Mouse (Mus musculus) A20 (cell line): ENCODE results near the gene Dgki.

Source experiments
- DNase-seq: peaks from one replicate; pipeline ENCODE4 v3.0.0-alpha.2; 2011; ENCODE audit warnings: low read depth, low spot score

The Dgki gene

GRCm38 (mm10) chr6:36858258-36859041, 441.5 kb downstream of the Dgki start:
- no peak for DNase-seq

- DNase-seq: no peak
Measured at GRCm38 (mm10) chr6:36857627-36858257, 442.2 kb downstream of the Dgki start.

DNA sequence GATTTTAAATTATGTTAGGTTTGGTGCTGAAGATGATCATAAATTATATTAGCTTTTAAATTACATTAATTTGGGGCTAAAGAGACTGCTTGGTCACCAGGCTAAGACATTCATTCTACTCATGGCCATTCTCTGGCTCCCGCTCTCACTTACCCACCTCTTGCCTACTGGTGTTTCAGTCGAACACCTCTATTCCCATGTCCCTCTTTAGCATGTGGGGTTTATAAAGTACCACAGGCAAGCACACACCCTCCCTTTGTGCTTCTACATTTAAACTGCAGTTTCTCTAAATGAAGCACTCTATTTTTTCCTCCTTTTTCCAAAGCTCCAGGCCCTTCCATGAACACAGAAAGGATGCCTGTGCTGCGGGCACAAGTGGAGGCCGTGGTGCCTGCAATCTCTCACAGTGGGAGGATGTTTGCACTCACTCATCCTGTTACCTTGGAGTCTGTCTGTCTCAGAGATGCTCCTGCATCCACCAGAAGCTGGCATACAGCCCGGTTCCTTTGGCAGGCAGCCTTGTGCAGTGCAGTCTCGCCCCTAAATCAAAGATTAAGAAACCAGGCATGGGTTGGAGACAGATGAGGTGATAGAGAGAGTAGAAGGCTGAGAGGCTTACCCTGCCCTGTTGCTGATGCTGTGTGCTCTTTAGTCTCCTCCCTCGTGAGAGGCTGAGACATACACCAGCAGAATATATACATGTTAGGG, 449.4 kb downstream of the Dgki start:
- no peak for DNase-seq

DNA sequence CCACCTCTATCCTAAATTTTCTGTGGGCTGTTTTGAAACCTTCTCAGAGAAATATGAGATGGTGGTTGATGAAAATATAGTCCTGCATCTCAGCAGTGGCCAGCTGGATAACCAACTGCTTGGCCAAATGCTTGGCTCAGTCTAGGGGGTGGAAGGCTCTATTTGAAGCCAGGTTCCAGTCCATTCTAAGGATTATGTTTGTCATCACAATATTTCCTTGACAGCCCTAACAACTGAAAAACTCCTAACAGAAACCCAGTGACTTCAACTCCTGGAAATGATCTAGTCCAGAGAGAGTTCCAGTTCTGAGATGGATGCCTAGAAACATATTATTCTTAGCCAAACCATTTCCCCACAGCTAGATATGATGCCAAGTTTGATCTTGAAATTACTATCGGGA, 454.7 kb downstream of the Dgki start:
- DNase-seq: no peak

DNA sequence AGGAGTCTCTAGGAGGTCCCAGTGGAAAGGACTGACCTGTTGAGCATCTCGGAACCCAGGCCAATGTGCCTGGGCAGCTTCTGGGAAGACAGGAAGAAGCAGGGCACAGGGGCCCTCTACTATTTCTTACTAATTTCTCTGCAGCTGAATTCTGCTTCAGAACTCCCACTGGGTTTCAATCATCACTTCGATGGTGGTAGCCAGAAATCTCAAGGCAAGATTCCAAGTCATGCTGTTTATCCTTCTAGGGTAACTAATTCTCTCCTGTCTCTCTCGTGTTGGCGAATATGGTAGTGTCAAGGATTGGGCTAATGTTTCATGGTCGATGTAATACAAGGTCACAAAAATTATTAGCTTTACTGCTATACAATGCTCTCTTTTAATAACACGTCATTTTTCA, 455.7 kb downstream of the Dgki start:
- DNase-seq: no peak

DNA sequence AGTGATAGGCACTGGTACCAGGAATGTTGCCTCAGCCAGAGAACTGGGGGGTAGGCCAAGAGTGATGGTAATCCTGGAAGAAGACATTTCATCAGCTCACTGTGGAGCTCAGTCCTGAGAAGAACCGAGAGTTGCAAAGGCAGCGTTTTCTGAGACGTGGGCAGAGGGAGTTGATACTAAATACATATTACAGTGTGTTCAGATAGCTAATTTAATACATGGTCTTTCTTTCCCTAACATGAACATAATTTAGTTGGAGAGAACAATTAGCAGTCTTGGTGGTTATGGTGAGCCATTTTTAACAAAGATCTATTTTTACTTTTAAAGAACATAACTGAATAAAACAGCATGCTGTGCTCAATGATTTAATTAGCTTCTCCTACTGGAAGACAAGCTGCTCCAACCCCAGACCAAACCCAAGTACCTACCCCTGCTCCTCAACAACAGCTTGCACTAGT, 456.9 kb downstream of the Dgki start:
- DNase-seq: no peak

DNA sequence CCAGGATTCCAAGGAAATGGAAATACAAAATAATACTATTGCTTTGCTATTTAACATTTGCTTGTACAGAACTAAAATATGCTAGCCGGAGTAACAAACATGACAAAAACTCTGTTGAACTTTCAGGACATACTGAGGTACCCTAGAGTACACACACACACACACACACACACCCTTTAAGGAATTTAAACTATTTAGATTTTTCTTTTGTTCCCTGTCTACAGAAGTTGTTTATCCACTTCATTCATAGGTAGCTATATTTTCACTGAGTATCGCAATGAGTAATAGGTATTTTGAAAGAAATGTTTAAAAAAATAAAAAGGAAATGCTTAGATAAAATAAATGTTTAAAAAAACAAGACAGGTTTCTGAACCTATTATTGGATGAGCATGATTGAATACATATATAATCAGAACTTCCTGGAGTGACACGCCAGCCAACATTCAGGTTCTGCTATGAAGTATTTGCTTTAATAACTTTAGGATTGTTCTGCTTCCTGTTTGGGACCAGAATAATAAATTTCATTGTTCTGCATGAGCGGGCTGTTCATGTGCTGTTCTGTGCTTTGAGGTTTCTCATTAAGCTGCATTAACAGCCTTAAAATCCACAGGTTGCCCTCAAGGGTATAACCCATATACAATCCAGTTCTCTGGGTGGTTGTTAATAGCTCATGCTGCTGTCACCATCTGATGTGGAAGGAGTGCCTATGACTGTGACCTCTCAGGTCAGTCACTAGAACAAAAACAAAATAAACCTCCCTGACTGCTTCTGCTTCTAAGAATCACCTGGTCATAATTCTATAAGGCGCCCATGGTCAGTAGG, 457.7 kb downstream of the Dgki start:
- no peak for DNase-seq

DNA sequence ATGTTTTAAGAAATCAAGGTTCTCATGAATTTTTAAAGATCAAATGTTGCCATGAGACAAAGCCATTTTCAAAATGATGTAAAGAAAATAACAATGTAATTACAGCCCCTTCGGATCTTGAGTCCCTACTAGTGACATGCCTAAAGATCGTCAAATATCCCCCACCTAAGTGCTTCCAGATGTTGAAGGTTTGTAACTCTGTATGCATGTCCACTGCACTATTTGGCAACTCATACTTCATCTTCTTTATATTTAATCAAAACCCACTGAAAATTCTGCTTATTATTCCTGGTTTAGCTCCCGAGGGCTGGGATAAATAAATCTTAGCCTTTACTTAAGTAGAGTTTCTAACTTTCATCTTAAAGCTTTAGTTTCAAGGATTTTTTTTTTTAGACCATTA, 458.3 kb downstream of the Dgki start:
- DNase-seq: no peak

- no peak for DNase-seq
Measured at GRCm38 (mm10) chr6:36841174-36841573, 458.8 kb downstream of the Dgki start.

GRCm38 (mm10) chr6:36838747-36839146, 461.2 kb downstream of the Dgki start:
- no peak for DNase-seq

DNA sequence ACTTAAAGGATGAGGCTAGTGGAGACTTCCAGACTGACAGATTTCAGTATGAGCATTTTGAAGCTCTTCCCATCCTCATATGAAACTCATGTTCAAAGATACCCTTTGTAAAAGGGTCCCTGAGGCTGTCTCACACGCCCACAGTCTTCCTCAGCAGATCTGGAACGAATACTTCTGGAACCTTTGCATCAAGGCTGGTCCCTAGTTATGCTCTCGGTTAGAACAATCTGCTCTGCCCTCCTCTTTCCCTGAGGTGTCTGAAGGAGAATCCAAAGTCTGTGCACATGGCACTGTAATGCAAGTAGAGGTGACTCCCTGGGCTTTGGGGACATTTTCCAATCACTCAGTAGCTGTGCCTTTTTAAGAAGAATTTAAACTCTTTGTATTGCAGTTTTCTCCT, 464.6 kb downstream of the Dgki start:
- no peak for DNase-seq

DNA sequence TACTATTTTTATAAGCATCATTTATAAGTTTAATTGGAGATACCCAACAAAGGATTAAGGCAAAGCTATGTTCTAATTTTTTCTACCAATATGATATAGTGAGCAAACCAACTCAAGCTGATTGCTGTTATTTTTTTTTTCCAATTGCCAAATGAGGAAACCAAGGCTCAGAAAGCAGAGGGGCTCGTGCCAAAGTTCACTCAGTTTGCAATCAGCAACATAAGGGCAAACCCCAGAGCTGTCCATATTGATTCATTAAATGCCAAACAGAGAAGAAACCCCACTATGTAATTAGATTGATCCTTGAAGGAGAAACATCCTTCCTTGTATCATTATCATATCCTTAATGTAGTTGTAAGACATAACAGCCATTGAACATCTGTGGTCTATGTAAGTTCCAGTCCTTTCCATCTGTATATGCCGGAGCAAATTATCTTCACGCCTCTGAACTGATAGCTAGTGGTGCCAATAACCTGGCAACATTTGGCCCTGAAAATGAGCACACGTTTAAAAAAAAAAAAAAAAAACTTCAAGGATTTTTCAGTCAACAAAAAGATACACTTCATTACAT, 465.2 kb downstream of the Dgki start:
- DNase-seq: no peak

- no peak for DNase-seq
Measured at GRCm38 (mm10) chr6:36832681-36833080, 467.3 kb downstream of the Dgki start.

- DNase-seq: no peak
Measured at GRCm38 (mm10) chr6:36832207-36832606, 467.8 kb downstream of the Dgki start.

GRCm38 (mm10) chr6:36830371-36830925, 469.5 kb downstream of the Dgki start:
- no peak for DNase-seq

DNA sequence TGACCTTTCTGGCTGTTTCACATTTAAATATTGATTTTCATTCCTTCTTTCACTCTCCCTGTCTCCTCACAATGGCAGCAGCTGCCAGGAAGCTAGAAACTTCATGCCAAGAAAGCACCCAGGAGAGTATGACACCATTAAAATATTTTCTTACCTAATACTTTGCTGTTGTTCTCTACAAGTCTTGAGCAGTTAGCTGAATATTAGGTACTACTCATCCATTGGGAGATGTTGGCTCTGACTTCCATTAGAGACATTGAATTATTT, 480.3 kb downstream of the Dgki start:
- no peak for DNase-seq

DNA sequence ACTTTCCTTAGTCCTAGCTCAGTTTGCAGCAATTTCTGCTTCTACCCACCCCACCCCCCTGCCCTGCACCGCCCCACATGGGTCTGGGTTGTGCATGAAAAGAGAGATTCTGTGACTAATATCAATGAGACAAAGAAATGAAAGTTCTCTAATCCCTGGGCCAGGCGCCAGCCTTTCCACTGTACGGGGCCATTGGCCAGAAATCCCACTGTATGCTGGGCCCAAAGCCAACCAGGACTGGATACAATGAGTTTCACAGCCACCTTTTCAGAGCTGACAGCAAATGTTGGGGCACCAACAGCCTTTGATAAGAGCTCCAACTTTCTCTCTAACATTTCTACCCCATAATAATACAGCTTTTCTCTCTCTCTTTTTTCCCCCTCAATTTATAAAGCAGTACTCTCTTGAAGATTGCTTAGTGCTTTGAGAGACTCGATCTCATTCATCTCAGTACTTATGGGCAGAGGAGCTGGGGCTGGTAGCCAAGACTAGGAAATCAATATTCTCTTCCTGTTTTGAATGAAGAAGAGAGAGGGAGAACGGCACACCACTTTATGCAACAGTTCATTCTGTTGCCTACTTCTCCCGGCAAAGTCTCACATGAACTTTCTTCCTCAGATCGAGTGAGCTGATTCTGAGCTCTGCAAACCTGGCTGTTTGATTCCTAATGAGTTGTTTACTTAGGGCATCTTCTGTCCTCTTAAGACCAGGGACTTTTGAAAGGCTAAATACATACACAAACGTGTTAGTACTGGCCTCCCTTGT, 480.8 kb downstream of the Dgki start:
- no peak for DNase-seq

- no peak for DNase-seq
Measured at GRCm38 (mm10) chr6:36818281-36819018, 481.5 kb downstream of the Dgki start.

GRCm38 (mm10) chr6:36816666-36817065, 483.3 kb downstream of the Dgki start:
- DNase-seq: no peak

DNA sequence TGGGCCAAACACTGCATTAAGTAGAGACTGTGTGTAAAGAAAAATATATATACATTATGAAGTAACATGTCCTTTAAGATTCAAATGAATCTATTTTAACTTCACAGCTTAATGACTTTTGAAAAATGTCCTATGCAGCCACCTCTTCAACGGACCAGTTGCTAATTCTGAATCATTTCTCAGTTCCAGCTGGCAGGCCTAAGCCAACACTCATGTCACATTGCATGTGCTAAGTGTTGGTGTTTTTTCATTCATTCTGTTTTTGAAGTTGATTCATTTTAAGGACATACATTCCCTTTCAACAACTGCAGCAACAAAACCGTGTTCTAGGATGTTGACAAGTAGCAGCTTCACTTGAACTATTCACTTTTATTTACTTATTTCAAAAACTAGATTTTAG, 484.0 kb downstream of the Dgki start:
- no peak for DNase-seq
